Mouse (Mus musculus): Measurements from ENCODE around the gene Tnni2. TPM values are rescaled to one million over a fixed set of nuclear protein-coding genes. Genes with fewer than 3 reads are reported as not detected.

Tnni2 gene
- polyA plus RNA-seq, 1 experiment from 2014 or later: 34.8 TPM

DNA sequence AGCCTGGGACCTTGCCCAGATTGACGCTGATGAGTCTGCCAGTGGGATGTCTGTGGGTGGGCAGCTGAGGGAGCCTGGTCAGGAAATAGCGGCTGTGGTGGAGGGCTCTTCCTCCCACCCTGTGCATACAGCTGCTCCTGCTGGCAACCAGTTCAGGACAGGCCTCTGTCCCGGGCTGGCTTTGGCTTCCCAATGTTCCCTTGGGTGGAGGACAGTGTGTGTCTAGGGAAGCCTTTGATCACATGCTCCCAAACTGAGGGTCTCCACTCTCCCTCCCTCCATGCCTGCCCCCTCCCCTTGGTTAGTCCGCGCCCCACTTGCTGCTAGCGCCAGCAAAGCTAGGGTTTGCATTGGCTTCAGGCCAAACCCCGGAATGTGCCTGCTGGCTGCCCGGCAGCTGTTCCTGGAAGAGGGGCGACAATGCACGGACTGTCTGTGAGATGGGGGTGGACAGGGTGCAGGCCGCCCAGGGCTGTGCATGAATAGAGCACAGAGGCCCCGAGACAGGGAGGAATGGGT, 11.4 kb upstream of the Tnni2 start:
- Histone ChIP-seq H3K4me1 (peaks cover 46% of the 10 kb centered on the region), H3K4me3 (no peak overlapping the region), H3K36me3 (no peaks in the 10 kb centered on the region), H3K27ac (replicated peaks) (peak overlapping the region; percentile 70), H3K4me2 (peak overlapping the region; percentile 10; the same call in 1 of the 2 replicates), H3K27me3 (replicated peaks) (no peaks in the 10 kb centered on the region), H3K9ac (peak overlapping the region; percentile 41; the same call in 1 of the 2 replicates), H3K9me3 (no peaks in the 10 kb centered on the region)
- 30% methylated on average over 12 of the region's 12 CpGs for WGBS
- 0 out of 2 replicates have a peak, but pooled peaks have one; percentile 7 for ATAC-seq (ENCODE audit: extremely low read depth, insufficient number of reproducible peaks, low FRiP score, low TSS enrichment)

- Histone ChIP-seq H3K36me3 (no peaks in the 10 kb centered on the region), H3K4me2 (no peak overlapping the region), H3K27ac (replicated peaks) (peak overlapping the region; percentile 70), H3K27me3 (replicated peaks) (no peaks in the 10 kb centered on the region), H3K9ac (no peak overlapping the region; the same call in 1 of the 2 replicates), H3K4me3 (no peak overlapping the region), H3K4me1 (peaks cover 45% of the 10 kb centered on the region), H3K9me3 (no peaks in the 10 kb centered on the region)
- ATAC-seq (ENCODE audit: extremely low read depth, insufficient number of reproducible peaks, low FRiP score, low TSS enrichment): no peak
- 85% methylated on average over 14 of the region's 14 CpGs for WGBS
Observed at GRCm38 (mm10) chr7:142431106-142431505, 10.5 kb upstream of the Tnni2 start.

GRCm38 (mm10) chr7:142433623-142434022, 8.0 kb upstream of the Tnni2 start:
- Histone ChIP-seq H3K36me3 (no peaks in the 10 kb centered on the region), H3K4me2 (peak overlapping the region; percentile 24; the same call in 1 of the 2 replicates), H3K9ac (peak overlapping the region; percentile 63), H3K4me1 (peaks cover 45% of the 10 kb centered on the region), H3K4me3 (no peak overlapping the region), H3K27me3 (replicated peaks) (no peaks in the 10 kb centered on the region), H3K9me3 (no peaks in the 10 kb centered on the region), H3K27ac (replicated peaks) (peak overlapping the region; percentile 73)
- WGBS: 30% methylated on average over 19 of the region's 19 CpGs
- no peak for ATAC-seq (ENCODE audit: extremely low read depth, insufficient number of reproducible peaks, low FRiP score, low TSS enrichment)

DNA sequence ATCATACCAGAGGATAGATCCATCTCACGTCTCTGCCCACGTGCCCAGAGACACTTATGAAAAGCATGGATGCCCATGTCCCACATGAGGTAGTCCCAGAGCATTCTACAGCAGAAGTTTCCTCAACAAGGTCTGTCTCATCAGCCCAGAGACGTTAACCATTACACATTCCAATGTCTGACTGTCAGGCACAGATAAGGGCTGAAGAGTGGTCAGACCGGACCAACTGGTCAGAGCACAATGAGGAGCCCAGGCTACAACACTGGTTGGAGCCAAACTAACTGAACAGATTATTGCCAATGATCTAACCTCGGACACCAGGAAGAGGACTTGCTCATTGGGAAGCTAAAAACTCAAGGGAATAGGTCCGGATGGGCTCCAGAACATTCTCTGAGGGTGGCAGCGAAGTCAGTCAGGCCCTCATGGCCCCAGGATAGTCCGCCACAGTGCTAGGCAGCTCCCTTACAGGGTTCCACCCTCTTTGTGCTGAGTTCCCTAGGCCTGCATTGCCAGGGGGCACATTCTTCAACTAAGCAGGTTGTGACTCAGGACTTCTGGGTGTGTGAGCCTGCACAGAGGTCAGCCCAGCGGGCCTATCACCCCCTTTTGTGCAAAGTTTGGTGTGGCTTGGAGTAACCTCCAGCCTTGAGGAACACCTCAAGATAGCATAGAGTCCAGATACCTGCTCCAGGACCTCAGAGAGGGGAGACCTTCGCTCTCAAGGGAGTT, 7.3 kb upstream of the Tnni2 start, which contains the start of gene Syt8:
TSS of gene Syt8 (plus strand) at position 714 of the 729 bp plus-strand sequence.
- H3K4me3 ChIP-seq: no peak within 1 kb of the TSS
- peak within 1 kb of the TSS; percentile 63 for H3K9ac ChIP-seq
- WGBS: 65% methylated on average over 10 of the region's 10 CpGs
- H3K4me2 ChIP-seq: peak within 1 kb of the TSS; percentile 24; the same call in 1 of the 2 replicates
- no peaks in the 10 kb centered on the region for H3K36me3 ChIP-seq
- peaks cover 45% of the 10 kb centered on the region for H3K4me1 ChIP-seq
- no peak for ATAC-seq (ENCODE audit: extremely low read depth, insufficient number of reproducible peaks, low FRiP score, low TSS enrichment)
- no peaks in the 10 kb centered on the region for H3K9me3 ChIP-seq
- peak within 1 kb of the TSS; percentile 73 for H3K27ac ChIP-seq (replicated peaks)
- no peaks in the 10 kb centered on the region for H3K27me3 ChIP-seq (replicated peaks)

GRCm38 (mm10) chr7:142435524-142435923, 6.1 kb upstream of the Tnni2 start:
- H3K36me3 ChIP-seq: no peaks in the 10 kb centered on the region
- H3K4me1 ChIP-seq: peaks cover 41% of the 10 kb centered on the region

DNA sequence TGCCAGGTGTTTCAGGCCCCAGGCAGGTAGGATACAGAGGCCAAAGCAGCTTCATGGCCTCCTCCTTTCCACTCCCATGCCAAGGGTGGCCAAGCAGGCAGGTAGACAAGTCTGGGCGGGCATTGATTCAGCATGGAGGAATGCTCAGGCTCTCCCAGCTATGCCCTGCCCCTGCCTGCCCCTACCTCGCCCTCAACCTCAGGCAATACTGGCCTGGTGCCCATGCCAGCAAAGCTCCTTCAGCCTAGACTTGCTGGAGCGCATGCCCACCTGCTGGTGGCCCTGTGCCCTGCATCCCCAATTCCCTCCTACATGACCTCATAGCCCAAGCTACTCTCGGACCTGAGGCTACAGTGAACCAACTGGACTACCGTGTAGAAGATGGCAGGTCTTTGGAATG, 4.3 kb upstream of the Tnni2 start:
- peaks cover 52% of the 10 kb centered on the region for H3K4me1 ChIP-seq
- no peak overlapping the region for H3K9ac ChIP-seq
- H3K9me3 ChIP-seq: no peaks in the 10 kb centered on the region
- H3K27me3 ChIP-seq (replicated peaks): no peaks in the 10 kb centered on the region
- WGBS: 77% methylated on average over 5 of the region's 5 CpGs
- H3K4me2 ChIP-seq: no peak overlapping the region
- H3K27ac ChIP-seq (replicated peaks): 0 out of 2 replicates have a peak overlapping the region, but pooled peaks have one; percentile 14
- H3K4me3 ChIP-seq: no peak overlapping the region
- H3K36me3 ChIP-seq: no peaks in the 10 kb centered on the region
- no peak for ATAC-seq (ENCODE audit: extremely low read depth, insufficient number of reproducible peaks, low FRiP score, low TSS enrichment)

More at GRCm38 (mm10) chr7:142435524-142435923, 6.1 kb upstream of the Tnni2 start:
- Histone ChIP-seq H3K4me3 (no peak overlapping the region), H3K4me2 (no peak overlapping the region), H3K27me3 (replicated peaks) (no peaks in the 10 kb centered on the region), H3K9ac (no peak overlapping the region), H3K27ac (replicated peaks) (peak overlapping the region; percentile 73; the same call in 1 of the 2 replicates), H3K9me3 (no peaks in the 10 kb centered on the region)
- WGBS: 11% methylated on average over 4 of the region's 4 CpGs
- ATAC-seq (ENCODE audit: extremely low read depth, insufficient number of reproducible peaks, low FRiP score, low TSS enrichment): no peak

DNA sequence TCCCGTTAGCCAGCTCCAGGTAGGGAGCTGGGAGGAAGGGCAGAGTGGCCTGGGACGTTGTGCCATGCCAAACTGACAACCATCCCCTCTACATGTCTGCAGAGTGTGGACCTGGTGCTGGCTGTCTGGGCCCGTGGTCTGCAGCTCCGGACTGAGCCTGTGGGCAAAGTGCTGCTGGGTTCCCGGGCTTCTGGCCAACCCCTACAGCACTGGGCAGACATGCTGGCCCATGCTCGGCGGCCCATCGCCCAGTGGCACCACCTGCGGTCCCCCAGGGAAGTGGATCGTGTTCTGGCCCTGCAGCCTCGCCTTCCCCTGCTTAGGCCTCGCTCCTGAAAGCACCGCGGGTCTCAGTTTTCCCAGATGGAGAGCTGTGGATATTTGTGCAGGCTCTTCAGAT, 1.6 kb upstream of the Tnni2 start:
- Histone ChIP-seq H3K4me3 (no peak overlapping the region), H3K4me1 (peaks cover 44% of the 10 kb centered on the region), H3K4me2 (no peak overlapping the region), H3K9ac (peak overlapping the region; percentile 69), H3K36me3 (no peaks in the 10 kb centered on the region), H3K27me3 (replicated peaks) (no peaks in the 10 kb centered on the region), H3K9me3 (no peaks in the 10 kb centered on the region), H3K27ac (replicated peaks) (peak overlapping the region; percentile 80)
- no peak for ATAC-seq (ENCODE audit: extremely low read depth, insufficient number of reproducible peaks, low FRiP score, low TSS enrichment)
- 76% methylated on average over 14 of the region's 14 CpGs for WGBS

- H3K9ac ChIP-seq: peak overlapping the region; percentile 69
- H3K4me1 ChIP-seq: peaks cover 39% of the 10 kb centered on the region
- ATAC-seq (ENCODE audit: extremely low read depth, insufficient number of reproducible peaks, low FRiP score, low TSS enrichment): peak; percentile 61; the same call in 1 of the 2 replicates
Observed at GRCm38 (mm10) chr7:142440657-142441114, 922 bp upstream of the Tnni2 start.

DNA sequence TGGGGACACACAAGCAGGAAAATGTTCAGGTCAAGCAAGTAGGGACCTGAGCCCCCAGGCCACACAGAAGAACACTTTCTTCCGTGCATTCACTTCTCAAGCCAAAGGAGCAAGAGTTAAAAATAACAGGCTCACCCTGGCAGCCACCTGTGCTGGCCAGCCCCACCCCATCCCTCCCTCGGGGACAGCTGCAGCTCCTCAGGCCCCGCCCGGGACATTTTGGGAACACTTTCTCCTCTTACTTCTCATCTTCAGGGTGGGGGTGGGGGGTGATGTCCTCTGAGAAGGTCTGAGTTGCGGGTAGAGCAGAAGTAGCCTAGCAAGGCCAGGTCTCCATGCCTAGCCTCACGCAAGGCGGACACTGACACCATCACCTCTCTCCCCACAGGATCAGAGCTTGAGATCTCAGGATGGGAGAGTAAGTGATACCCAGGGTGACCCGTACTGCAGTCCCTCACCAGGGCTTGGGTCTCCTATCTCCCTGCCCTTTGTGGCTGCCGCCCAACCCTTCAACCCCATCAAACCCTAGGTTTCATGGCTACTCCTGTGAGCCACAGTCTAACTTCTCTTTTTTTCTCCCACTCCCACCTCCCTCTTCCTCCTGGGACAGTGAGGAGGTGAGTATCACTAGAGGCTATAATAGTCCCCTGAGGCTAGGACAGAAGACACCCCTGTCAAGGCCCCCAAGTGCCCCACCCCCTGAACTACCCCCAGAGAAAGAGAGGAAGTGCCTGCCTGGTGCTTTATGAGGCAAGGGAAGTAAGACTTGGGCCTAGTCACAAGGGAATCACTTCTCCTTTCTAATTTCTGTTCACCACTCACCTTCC, 686 bp downstream of the Tnni2 start:
- H3K27me3 ChIP-seq (replicated peaks): no peaks in the 10 kb centered on the region
- H3K4me1 ChIP-seq: peaks cover 34% of the 10 kb centered on the region
- H3K9me3 ChIP-seq: no peaks in the 10 kb centered on the region
- no peak overlapping the region for H3K4me2 ChIP-seq
- no peaks in the 10 kb centered on the region for H3K36me3 ChIP-seq
- H3K4me3 ChIP-seq: no peak overlapping the region
- H3K27ac ChIP-seq (replicated peaks): peak overlapping the region; percentile 80
- no peak for ATAC-seq (ENCODE audit: extremely low read depth, insufficient number of reproducible peaks, low FRiP score, low TSS enrichment)
- 64% methylated on average over 9 of the region's 9 CpGs for WGBS
- peak overlapping the region; percentile 66 for H3K9ac ChIP-seq

More at GRCm38 (mm10) chr7:142440657-142441114, 922 bp upstream of the Tnni2 start:
- WGBS: 36% methylated on average over 5 of the region's 5 CpGs
- Histone ChIP-seq H3K27ac (replicated peaks) (peak overlapping the region; percentile 80), H3K4me2 (no peak overlapping the region), H3K9me3 (no peaks in the 10 kb centered on the region), H3K4me3 (no peak overlapping the region), H3K36me3 (no peaks in the 10 kb centered on the region), H3K27me3 (replicated peaks) (no peaks in the 10 kb centered on the region)

DNA sequence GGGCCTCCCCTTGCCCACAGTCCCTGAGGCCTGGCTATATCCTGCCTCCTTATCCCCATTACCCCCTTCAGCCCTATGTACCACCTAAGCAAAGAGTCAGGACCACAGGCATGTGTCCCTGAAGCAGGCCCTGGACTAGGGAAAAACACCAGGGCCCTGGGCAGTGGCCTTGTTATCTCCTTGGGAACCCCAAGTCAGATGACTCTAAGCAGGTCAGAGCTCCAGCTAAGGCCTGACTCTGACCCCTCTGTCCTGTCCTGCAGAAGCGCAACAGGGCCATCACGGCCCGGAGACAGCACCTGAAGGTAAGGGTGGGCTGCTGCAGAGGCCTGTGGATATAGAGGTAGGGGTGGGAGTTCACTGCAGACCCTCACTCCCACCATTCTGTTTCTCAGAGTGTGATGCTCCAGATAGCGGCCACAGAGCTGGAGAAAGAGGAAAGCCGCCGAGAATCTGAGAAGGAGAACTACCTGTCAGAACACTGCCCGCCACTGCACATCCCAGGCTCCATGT, 1.4 kb downstream of the Tnni2 start:
- Histone ChIP-seq H3K9me3 (no peaks in the 10 kb centered on the region), H3K4me3 (no peak overlapping the region), H3K27ac (replicated peaks) (peak overlapping the region; percentile 21; the same call in 1 of the 2 replicates), H3K36me3 (no peaks in the 10 kb centered on the region), H3K4me2 (no peak overlapping the region), H3K27me3 (replicated peaks) (no peaks in the 10 kb centered on the region), H3K9ac (peak overlapping the region; percentile 47; the same call in 1 of the 2 replicates), H3K4me1 (peaks cover 32% of the 10 kb centered on the region)
- WGBS: 92% methylated on average over 7 of the region's 7 CpGs
- ATAC-seq (ENCODE audit: extremely low read depth, insufficient number of reproducible peaks, low FRiP score, low TSS enrichment): no peak

- no peaks in the 10 kb centered on the region for H3K27me3 ChIP-seq (replicated peaks)
- peaks cover 32% of the 10 kb centered on the region for H3K4me1 ChIP-seq
- no peak overlapping the region for H3K27ac ChIP-seq (replicated peaks)
- WGBS: 88% methylated on average over 5 of the region's 5 CpGs
- no peak overlapping the region for H3K9ac ChIP-seq
- ATAC-seq (ENCODE audit: extremely low read depth, insufficient number of reproducible peaks, low FRiP score, low TSS enrichment): no peak
- no peak overlapping the region for H3K4me2 ChIP-seq
- H3K4me3 ChIP-seq: no peak overlapping the region
- no peaks in the 10 kb centered on the region for H3K36me3 ChIP-seq
- H3K9me3 ChIP-seq: no peaks in the 10 kb centered on the region
Observed at GRCm38 (mm10) chr7:142443474-142443873, 1.9 kb downstream of the Tnni2 start.

Data from heart, embryonic 13.5 days (tissue).